Comparison of ENCODE assay signal across 13 mouse cellular contexts in genomic region chr13:46268341-46268740, GRCm38 (mm10). TPM values are rescaled to one million over a fixed set of nuclear protein-coding genes. Genes with fewer than 3 reads are reported as not detected.
DNase-seq lines count a peak whose midpoint lies in the region; ATAC-seq and TF ChIP-seq lines count a peak whose summit lies in the region.
"Had no signal": no experiment of that assay in that cellular context is flagged by ENCODE, and none has a peak within 500 bp of the region (broad histone marks: within the 10 kb centered on the region; RNA-seq: fewer than 3 reads in every experiment).

No protein-coding gene starts in this region.

- no peaks in the 10 kb centered on the region for H3K9me3 ChIP-seq in lung, embryonic 14.5 days (ENCODE audit: low read depth, low read length)
- no peaks in the 10 kb centered on the region for H3K9me3 ChIP-seq in intestine, embryonic 16.5 days (ENCODE audit: control insufficient read depth, low read length)
- H3K9me3 ChIP-seq: heart, embryonic 15.5 days had no signal

- no peak overlapping the region for H3K4me2 ChIP-seq in lung, embryonic 14.5 days
- no peak overlapping the region for H3K4me2 ChIP-seq in intestine, embryonic 16.5 days (ENCODE audit: low read depth, low read length)
- H3K4me2 ChIP-seq: heart, embryonic 15.5 days had no signal

- peaks cover 3% of the 10 kb centered on the region; the same call in 1 of the 2 replicates for H3K4me1 ChIP-seq in lung, embryonic 14.5 days (ENCODE audit: insufficient read depth)
- peaks cover 22% of the 10 kb centered on the region for H3K4me1 ChIP-seq in intestine, embryonic 16.5 days (ENCODE audit: control insufficient read depth, insufficient read depth, low read length)
- peaks cover 25% of the 10 kb centered on the region; the same call in 1 of the 2 replicates for H3K4me1 ChIP-seq in small intestine, adult 2 months (ENCODE audit: control insufficient read depth, insufficient read depth, insufficient read length, low read length)

- no peak; the same call in 1 of the 2 replicates for TF ChIP-seq POLR2A in small intestine, adult 2 months (IDR thresholded peaks at IDR 0.05; ENCODE audit: low read depth, low read length)

- intact Hi-C loops in gastrocnemius, postnatal 14 days (cut with DNase I; ENCODE audit: low total_unique reads), result no loop called here

- peak overlapping the region; percentile 38; the same call in 1 of the 2 replicates for H3K27ac ChIP-seq in lung, embryonic 14.5 days (ENCODE audit: low read depth)
- peak overlapping the region; percentile 74 for H3K27ac ChIP-seq in intestine, embryonic 16.5 days (ENCODE audit: low read length)
- H3K27ac ChIP-seq in small intestine, adult 2 months (ENCODE audit: insufficient read depth, low read depth, low read length), result peak overlapping the region; percentile 85
- H3K27ac ChIP-seq: liver, embryonic 14.5 days had no signal

- TF ChIP-seq CTCF in lung, embryonic 14.5 days (IDR thresholded peaks at IDR 0.05; ENCODE audit: low read depth), result no peak
- no peak for TF ChIP-seq CTCF in small intestine, adult 2 months (IDR thresholded peaks at IDR 0.05; ENCODE audit: extremely low read depth, insufficient read length, insufficient replicate concordance, low read depth, low read length)

- H3K4me3 ChIP-seq in lung, embryonic 14.5 days (ENCODE audit: low read depth, low read length), result no peak overlapping the region
- no peak overlapping the region for H3K4me3 ChIP-seq in intestine, embryonic 16.5 days (ENCODE audit: low read length)
- no peak overlapping the region for H3K4me3 ChIP-seq in small intestine, adult 2 months (ENCODE audit: low read depth, low read length)
- H3K4me3 ChIP-seq: heart, embryonic 15.5 days had no signal

- H3K9ac ChIP-seq in lung, embryonic 14.5 days, result no peak overlapping the region
- no peak overlapping the region for H3K9ac ChIP-seq in intestine, embryonic 16.5 days (ENCODE audit: low read depth, low read length)
- H3K9ac ChIP-seq: heart, embryonic 15.5 days; liver, embryonic 14.5 days had no signal

- peak; percentile 21 for DNase-seq in gastrocnemius, adult 18-20 months (ENCODE audit: low spot score)
- no peak for DNase-seq in gastrocnemius, postnatal 14 days
- DNase-seq in lung, embryonic 14.5 days, result peak; percentile 59
- no peak for DNase-seq in lung, postnatal 14 days
- DNase-seq in cerebellum, adult 8-10 months, result no peak
- DNase-seq in spleen, postnatal 4 days (ENCODE audit: low spot score in 2 of 2), result no peak

- 24% methylated on average over 3 of the region's 3 CpGs for WGBS in lung, embryonic 14.5 days
- 21% methylated on average over 3 of the region's 3 CpGs for WGBS in intestine, embryonic 16.5 days
- 11% methylated on average over 3 of the region's 3 CpGs for WGBS in small intestine, adult 2 months

- H3K27me3 ChIP-seq in lung, embryonic 14.5 days (ENCODE audit: insufficient read depth, low read length), result no peaks in the 10 kb centered on the region
- no peaks in the 10 kb centered on the region for H3K27me3 ChIP-seq in intestine, embryonic 16.5 days (replicated peaks; ENCODE audit: control insufficient read depth, insufficient read depth, low read length)
- no peaks in the 10 kb centered on the region for H3K27me3 ChIP-seq in small intestine, adult 2 months (ENCODE audit: control insufficient read depth, insufficient read depth, low read length)
- H3K27me3 ChIP-seq: heart, embryonic 15.5 days had no signal

- no peaks in the 10 kb centered on the region for H3K36me3 ChIP-seq in lung, embryonic 14.5 days (ENCODE audit: insufficient read depth)
- no peaks in the 10 kb centered on the region for H3K36me3 ChIP-seq in intestine, embryonic 16.5 days (ENCODE audit: control insufficient read depth, insufficient read depth, low read length)
- no peaks in the 10 kb centered on the region for H3K36me3 ChIP-seq in small intestine, adult 2 months (ENCODE audit: control insufficient read depth, insufficient read depth, low read length)
- H3K36me3 ChIP-seq: heart, embryonic 15.5 days had no signal

- ATAC-seq in lung, embryonic 14.5 days (ENCODE audit: insufficient read depth), result peak; percentile 83
- ATAC-seq in intestine, embryonic 16.5 days, result peak; percentile 77
- ATAC-seq: CD4-positive, CD25-positive, alpha-beta regulatory T cell, adult 4 months had no signal

RNA-seq across cellular contexts. Expression of gene Stmnd1, which starts 5.2 kb away (rescaled TPM):
- not detected for total RNA-seq in gastrocnemius, adult 18-20 months (2021)
- total RNA-seq in gastrocnemius, postnatal 14 days (2021), result under 1 TPM; 0.70 to 0.71 TPM
- not detected in 2 replicates for polyA plus RNA-seq in lung, embryonic 14.5 days (2014; fragmentation: Nextera tagmentation; extraction: Ambion mirVana)
- polyA plus RNA-seq in intestine, embryonic 16.5 days (2015; fragmentation: Nextera tagmentation; extraction: Ambion mirVana), result 0.10 and 0.29 TPM in 2 replicates
- 0.06 TPM in 1 of 2 replicates, not detected in the other for polyA plus RNA-seq in small intestine, adult 2 months (2012; rRNA removed)
- total RNA-seq: adrenal gland, postnatal 25 days had no signal
- polyA plus RNA-seq: CD4-positive, CD25-positive, alpha-beta regulatory T cell, adult 4 months; embryonic facial prominence, embryonic 11.5 days; liver, embryonic 14.5 days had no signal

Comparison
In these comparisons a context has a peak if more than half of its experiments do, and no peak if none do; other contexts are left out.
1. DNase-seq: peak in gastrocnemius, adult 18-20 months (single experiment) and lung, embryonic 14.5 days (single experiment); none in gastrocnemius, postnatal 14 days (single experiment), lung, postnatal 14 days (single experiment), cerebellum, adult 8-10 months (single experiment) and spleen, postnatal 4 days (0 of 2).
2. Peak in every context shown above with its lines, with median percentiles within 50 percentile points of each other: H3K27ac ChIP-seq.